Mouse (Mus musculus) lung, embryonic 14.5 days (tissue): ENCODE results near the gene Zfp870. TPM values are rescaled to one million over a fixed set of nuclear protein-coding genes. Genes with fewer than 3 reads are reported as not detected.

Source experiments
- ATAC-seq: fragments of 200-750 bp; cut with Nextera tagmentation; 2 replicates; pipeline ENCODE4 v1.8.0; 2017; ENCODE audit warnings: mild to moderate bottlenecking, moderate TSS enrichment, moderate library complexity; ENCODE audit not compliant: insufficient read depth
- DNase-seq: peaks from one replicate; pipeline ENCODE4 v3.0.0-alpha.2; 2015
- H3K27ac ChIP-seq: fragments of 300-500 bp; sonication (generic); 2 replicates; pipeline ENCODE4 v1.5.1; 2014; ENCODE audit warnings: low read depth, mild to moderate bottlenecking, moderate library complexity
- H3K27me3 ChIP-seq: fragments of 300-500 bp; sonication (generic); 2 replicates; pipeline ENCODE4 v1.6.1; 2014; ENCODE audit warnings: low read length, control low read depth; ENCODE audit not compliant: insufficient read depth
- H3K36me3 ChIP-seq: fragments of 300-500 bp; sonication (generic); 2 replicates; pipeline ENCODE4 v1.6.1; 2014; ENCODE audit warnings: control low read depth; ENCODE audit not compliant: insufficient read depth
- H3K4me1 ChIP-seq: fragments of 300-500 bp; sonication (generic); 2 replicates; pipeline ENCODE4 v1.6.1; 2014; ENCODE audit warnings: antibody characterized with exemption, control low read depth; ENCODE audit not compliant: insufficient read depth
- H3K4me2 ChIP-seq: fragments of 300-500 bp; sonication (generic); 2 replicates; pipeline ENCODE4 v1.6.1; 2014; ENCODE audit warnings: mild to moderate bottlenecking
- H3K4me3 ChIP-seq: fragments of 300-500 bp; sonication (generic); 2 replicates; pipeline ENCODE4 v1.5.1; 2014; ENCODE audit warnings: low read depth, low read length
- H3K9ac ChIP-seq: fragments of 300-500 bp; sonication (generic); 2 replicates; pipeline ENCODE4 v1.6.1; 2014
- H3K9me3 ChIP-seq: fragments of 300-500 bp; sonication (generic); 2 replicates; pipeline ENCODE4 v1.6.1; 2016; ENCODE audit warnings: low read depth, low read length, control low read depth
- CTCF ChIP-seq: IDR thresholded peaks from 2 replicates; pipeline ENCODE4 v1.5.1; 2016; ENCODE audit warnings: antibody characterized with exemption, low read depth
- WGBS: fragments of 180-500 bp; shearing (Covaris S2); extraction: QIAGEN DNeasy Blood & Tissue Kit; methylation state at CpG from one replicate; pipeline ENCODE4 v1.1.7; 2014; 5-methylcytosine and 5-hydroxymethylcytosine counted together
- polyA plus RNA-seq: library from polyadenylated mRNA; unstranded; fragments of >200 nt; fragmentation: Nextera tagmentation; extraction: Ambion mirVana; gene quantifications from 2 replicates; pipeline ENCODE4 v1.2.1, GENCODE M21; 2014

Gene Zfp870
- polyA plus RNA-seq, 1 experiment from 2014 or later: 7.9 TPM

- no peak for TF ChIP-seq CTCF
Observed at GRCm38 (mm10) chr17:32916075-32916474, 24.6 kb upstream of the Zfp870 start.

GRCm38 (mm10) chr17:32906172-32906571 lies 14.7 kb upstream of the Zfp870 start:
- no peak overlapping the region for H3K27ac ChIP-seq
- ATAC-seq (no peak), DNase-seq (no peak)
- TF ChIP-seq CTCF: no peak
- no peaks in the 10 kb centered on the region for H3K4me1 ChIP-seq
- H3K27me3 ChIP-seq: no peaks in the 10 kb centered on the region
- no peak overlapping the region for H3K4me3 ChIP-seq
- WGBS: 74% methylated on average over 10 of the region's 10 CpGs
- no peaks in the 10 kb centered on the region for H3K36me3 ChIP-seq
- H3K9me3 ChIP-seq: no peaks in the 10 kb centered on the region
- no peak overlapping the region for H3K4me2 ChIP-seq
- no peak overlapping the region for H3K9ac ChIP-seq

More at GRCm38 (mm10) chr17:32916075-32916474, 24.6 kb upstream of the Zfp870 start:
- no peak for ATAC-seq
- WGBS: 65% methylated on average over 1 of the region's 1 CpGs
- Histone ChIP-seq H3K4me2 (no peak overlapping the region), H3K36me3 (no peaks in the 10 kb centered on the region), H3K4me1 (no peaks in the 10 kb centered on the region), H3K27ac (no peak overlapping the region), H3K9ac (no peak overlapping the region), H3K4me3 (no peak overlapping the region), H3K9me3 (no peaks in the 10 kb centered on the region), H3K27me3 (no peaks in the 10 kb centered on the region)
- DNase-seq: no peak

GRCm38 (mm10) chr17:32905239-32905638 lies 13.8 kb upstream of the Zfp870 start:
- peak overlapping the region; percentile 39; the same call in 1 of the 2 replicates for H3K4me2 ChIP-seq
- no peaks in the 10 kb centered on the region for H3K4me1 ChIP-seq
- DNase-seq (peak; percentile 67), ATAC-seq (no peak)
- H3K27ac ChIP-seq: no peak overlapping the region
- no peaks in the 10 kb centered on the region for H3K27me3 ChIP-seq
- no peaks in the 10 kb centered on the region for H3K36me3 ChIP-seq
- no peaks in the 10 kb centered on the region for H3K9me3 ChIP-seq
- no peak overlapping the region for H3K4me3 ChIP-seq
- no peak overlapping the region for H3K9ac ChIP-seq
- peak; percentile 72 for TF ChIP-seq CTCF
- WGBS: 8% methylated on average over 19 of the region's 19 CpGs

GRCm38 (mm10) chr17:32904414-32904813 lies 13.0 kb upstream of the Zfp870 start:
- H3K9me3 ChIP-seq: no peaks in the 10 kb centered on the region
- H3K9ac ChIP-seq: no peak overlapping the region
- no peak for ATAC-seq
- peak; percentile 36 for DNase-seq
- no peaks in the 10 kb centered on the region for H3K4me1 ChIP-seq
- H3K27me3 ChIP-seq: no peaks in the 10 kb centered on the region
- no peak overlapping the region for H3K4me3 ChIP-seq
- WGBS: 56% methylated on average over 2 of the region's 2 CpGs
- H3K36me3 ChIP-seq: no peaks in the 10 kb centered on the region
- no peak overlapping the region for H3K27ac ChIP-seq
- H3K4me2 ChIP-seq: no peak overlapping the region
- TF ChIP-seq CTCF: peak; percentile 46

- Histone ChIP-seq H3K4me2 (no peak overlapping the region), H3K4me1 (no peaks in the 10 kb centered on the region), H3K9ac (no peak overlapping the region), H3K27ac (no peak overlapping the region), H3K4me3 (no peak overlapping the region), H3K27me3 (no peaks in the 10 kb centered on the region), H3K9me3 (no peaks in the 10 kb centered on the region), H3K36me3 (no peaks in the 10 kb centered on the region)
- 56% methylated on average over 1 of the region's 1 CpGs for WGBS
- no peak for TF ChIP-seq CTCF
- no peak for ATAC-seq
- DNase-seq: no peak
Observed at GRCm38 (mm10) chr17:32901751-32902525, 10.5 kb upstream of the Zfp870 start.

- Histone ChIP-seq H3K4me1 (peaks cover 2% of the 10 kb centered on the region; the same call in 1 of the 2 replicates), H3K27me3 (no peaks in the 10 kb centered on the region), H3K9me3 (no peaks in the 10 kb centered on the region), H3K4me3 (no peak overlapping the region), H3K4me2 (no peak overlapping the region), H3K27ac (no peak overlapping the region), H3K9ac (no peak overlapping the region), H3K36me3 (no peaks in the 10 kb centered on the region)
- 87% methylated on average over 4 of the region's 4 CpGs for WGBS
- no peak for TF ChIP-seq CTCF
- ATAC-seq (no peak), DNase-seq (no peak)
Observed at GRCm38 (mm10) chr17:32895421-32895820, 4.0 kb upstream of the Zfp870 start.

- Histone ChIP-seq H3K4me2 (no peak overlapping the region), H3K9me3 (no peaks in the 10 kb centered on the region), H3K27me3 (no peaks in the 10 kb centered on the region), H3K27ac (no peak overlapping the region), H3K9ac (no peak overlapping the region), H3K36me3 (no peaks in the 10 kb centered on the region), H3K4me1 (peaks cover 4% of the 10 kb centered on the region; the same call in 1 of the 2 replicates), H3K4me3 (no peak overlapping the region)
- DNase-seq (no peak), ATAC-seq (no peak)
- TF ChIP-seq CTCF: no peak
- WGBS: 84% methylated on average over 3 of the region's 3 CpGs
Observed at GRCm38 (mm10) chr17:32893901-32894300, 2.5 kb upstream of the Zfp870 start.
